Mouse (Mus musculus) limb, embryonic 12.5 days (tissue): ENCODE measurements around the gene Usp29. TPM values are rescaled to one million over a fixed set of nuclear protein-coding genes. Genes with fewer than 3 reads are reported as not detected.

Experiments used
- microRNA counts: library from miRNA; unstranded; fragments of <30 nt; microRNA quantifications from one replicate; lab custom pipeline; 2017
- microRNA-seq: library from miRNA; unstranded; fragments of <30 nt; microRNA quantifications from one replicate; pipeline ENCODE4, GENCODE M21; 2017
- polyA plus RNA-seq: library from polyadenylated mRNA; unstranded; fragments of >200 nt; fragmentation: Nextera tagmentation; extraction: Ambion mirVana; gene quantifications from 2 replicates; pipeline ENCODE4 v1.2.1, GENCODE M21; 2016

The Usp29 gene
- polyA plus RNA-seq, 1 experiment from 2014 or later: 15.8 TPM

MicroRNA genes within 50 kb of the gene (microRNA counts, 519-probe panel; counts per million panel counts)
- not detected for microRNA mmu-miR-3099 (lab: Ali Mortazavi, UCI)

Small RNAs within 50 kb of the gene (microRNA-seq; reads per million reads assigned to microRNA genes)
- gene Mir3099: 43.9 reads per million, percentile 41 among the genes with 10 or more reads in this experiment

Other genes with a start within 250 kb of the Usp29 start
- not detected in 2 replicates for gene Olfr5, start 243.6 kb upstream of the Usp29 start, polyA plus RNA-seq
- not detected in 2 replicates for gene Olfr1347, start 230.8 kb upstream of the Usp29 start, polyA plus RNA-seq
- gene Olfr1348, start 221.8 kb upstream of the Usp29 start, polyA plus RNA-seq: not detected in 2 replicates
- not detected in 2 replicates for gene Olfr1349, start 207.6 kb upstream of the Usp29 start, polyA plus RNA-seq
- gene Olfr1350, start 165.7 kb upstream of the Usp29 start, polyA plus RNA-seq: not detected in 2 replicates
- 2.8 and 3.8 TPM in 2 replicates for gene Zim1, start 34.1 kb upstream of the Usp29 start, polyA plus RNA-seq
- gene Peg3, start 147 bp upstream of the Usp29 start, polyA plus RNA-seq: 217 and 263 TPM in 2 replicates